Mouse (Mus musculus): ENCODE measurements around the gene Abhd12b.
"Not testable (repeated sequence)": the region's sequence is repeated elsewhere in the genome, so short reads cannot be mapped to it uniquely, and the experiment has no call there.

Gene Abhd12b

DNA sequence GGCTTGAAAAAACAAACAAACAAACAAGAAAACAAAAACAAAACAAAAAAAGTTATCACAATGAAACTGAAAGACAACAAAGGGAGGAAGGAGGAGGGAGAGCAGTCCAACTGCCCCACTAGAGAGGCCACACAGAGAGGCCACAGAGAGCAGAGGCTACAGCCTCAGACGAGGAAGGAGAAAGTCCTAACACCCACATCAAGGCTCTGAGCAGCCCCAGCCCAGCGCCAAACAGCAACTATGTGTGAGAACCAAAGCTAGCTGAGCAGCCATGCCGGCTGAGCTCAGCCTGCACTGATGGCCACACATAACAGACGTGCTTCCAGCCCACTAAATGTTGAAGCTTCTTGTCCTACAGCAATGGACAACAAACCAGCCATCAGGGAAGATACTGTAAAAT lies 14.1 kb upstream of the Abhd12b start:
- no peak for DNase-seq (ENCODE audit: low spot score)

DNA sequence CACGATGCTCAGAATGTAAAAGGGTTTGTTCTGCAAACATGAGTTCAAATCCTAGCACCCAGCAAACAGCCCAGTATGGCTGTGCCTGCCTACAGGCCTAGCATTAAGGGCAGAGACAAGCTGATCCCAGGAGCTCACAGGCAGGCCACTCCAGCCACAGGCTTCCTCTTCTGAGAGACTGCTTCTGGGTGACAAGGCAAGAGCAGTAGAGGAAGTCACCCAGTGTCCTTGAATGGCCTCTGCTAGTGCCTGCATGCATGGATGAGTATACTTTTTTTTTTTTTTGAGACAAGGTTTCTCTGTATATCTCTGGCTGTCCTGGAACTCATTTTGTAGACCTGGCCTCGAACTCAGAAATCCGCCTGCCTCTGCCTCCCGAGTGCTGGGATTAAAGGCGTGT lies 13.4 kb upstream of the Abhd12b start:
- DNase-seq (ENCODE audit: low spot score) = peak; percentile 18

DNA sequence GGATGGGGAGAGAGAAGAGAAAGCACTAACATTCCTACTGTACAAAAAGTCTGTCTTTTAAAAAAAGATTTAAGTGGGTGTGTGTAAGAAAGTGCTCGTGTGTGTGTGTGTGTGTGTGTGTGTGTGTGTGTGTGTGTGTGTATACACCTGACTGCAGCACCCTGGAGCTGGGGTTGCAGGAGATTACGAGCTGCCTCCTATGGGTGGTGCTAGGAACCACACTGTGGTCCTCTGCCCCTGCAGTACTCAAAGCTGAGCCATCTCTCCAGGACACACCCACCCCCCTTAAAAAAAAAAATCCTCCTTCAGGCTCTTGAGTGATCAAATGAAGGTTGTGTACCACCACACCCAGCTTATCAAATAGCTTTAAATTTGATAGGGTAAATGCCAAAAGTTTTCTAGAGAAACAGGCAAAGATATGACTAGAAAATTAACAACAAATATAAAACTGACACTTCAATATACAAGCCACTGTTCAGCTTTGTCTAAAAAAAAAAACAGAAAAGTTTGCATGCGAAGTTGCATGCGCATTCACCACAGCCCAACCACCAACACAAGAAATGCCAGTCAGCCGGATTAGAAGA lies 12.9 kb upstream of the Abhd12b start:
- no peak for DNase-seq (ENCODE audit: low spot score)

DNA sequence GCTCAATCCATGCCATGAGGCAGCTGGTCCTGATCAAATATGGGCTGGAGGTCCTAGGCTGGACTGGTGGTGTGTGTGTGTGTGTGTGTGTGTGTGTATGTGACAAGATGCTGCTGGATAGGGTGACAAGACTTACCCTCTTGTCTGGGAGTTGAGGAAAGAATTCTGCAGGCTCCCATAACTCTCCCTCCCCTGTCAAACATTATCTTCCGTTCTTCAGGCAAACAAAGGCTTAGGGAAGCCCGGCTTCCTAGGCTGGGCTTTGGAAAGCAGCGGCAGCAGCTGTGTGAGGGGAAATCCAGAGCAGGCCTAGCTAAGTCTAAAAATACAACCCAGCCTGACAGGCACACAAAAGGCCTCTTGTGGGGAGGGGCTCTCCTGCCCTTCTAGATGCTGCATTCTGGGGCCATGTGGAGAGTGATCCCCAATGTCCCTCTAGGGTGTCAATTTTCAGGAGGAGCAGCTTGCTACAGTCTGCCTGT lies 9.8 kb upstream of the Abhd12b start:
- DNase-seq (ENCODE audit: low spot score) = not testable (repeated sequence)

- DNase-seq (ENCODE audit: low spot score) = peak; percentile 72
Measured at GRCm38 (mm10) chr12:70144637-70145448, 9.1 kb upstream of the Abhd12b start.

- DNase-seq (ENCODE audit: low spot score) = no peak
Measured at GRCm38 (mm10) chr12:70145586-70145985, 8.4 kb upstream of the Abhd12b start.

DNA sequence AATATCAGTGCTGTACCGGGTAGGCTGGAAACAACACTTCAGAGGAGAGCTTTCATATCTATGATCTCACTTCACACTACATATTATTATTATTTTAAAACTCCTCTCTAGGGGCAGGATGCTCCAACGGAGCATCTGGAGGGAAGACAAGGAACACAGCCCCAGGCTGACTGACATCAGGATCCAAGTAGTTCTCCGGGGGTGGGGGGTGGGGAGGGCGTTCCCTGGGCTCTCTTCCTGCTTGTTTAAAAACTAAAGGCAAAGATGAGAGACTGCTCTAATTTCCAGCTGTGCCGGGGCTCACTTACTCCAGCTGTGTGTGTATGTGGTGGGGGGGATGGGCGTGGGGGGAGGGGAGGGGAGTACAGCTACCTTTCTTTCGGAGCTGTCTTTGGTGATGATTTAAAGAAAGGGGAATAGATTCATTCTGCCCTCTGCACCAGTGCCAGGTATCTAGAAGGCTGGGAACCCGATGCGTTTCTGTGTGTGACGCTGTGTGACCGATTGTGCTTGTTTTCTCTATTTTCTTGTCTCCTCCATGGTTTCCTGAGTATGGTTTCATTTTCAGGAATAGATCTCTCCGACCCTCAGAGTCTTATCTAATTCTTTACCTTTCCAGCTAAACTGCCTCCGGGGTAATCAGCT lies 5.8 kb upstream of the Abhd12b start:
- DNase-seq (ENCODE audit: low spot score) = no peak

DNA sequence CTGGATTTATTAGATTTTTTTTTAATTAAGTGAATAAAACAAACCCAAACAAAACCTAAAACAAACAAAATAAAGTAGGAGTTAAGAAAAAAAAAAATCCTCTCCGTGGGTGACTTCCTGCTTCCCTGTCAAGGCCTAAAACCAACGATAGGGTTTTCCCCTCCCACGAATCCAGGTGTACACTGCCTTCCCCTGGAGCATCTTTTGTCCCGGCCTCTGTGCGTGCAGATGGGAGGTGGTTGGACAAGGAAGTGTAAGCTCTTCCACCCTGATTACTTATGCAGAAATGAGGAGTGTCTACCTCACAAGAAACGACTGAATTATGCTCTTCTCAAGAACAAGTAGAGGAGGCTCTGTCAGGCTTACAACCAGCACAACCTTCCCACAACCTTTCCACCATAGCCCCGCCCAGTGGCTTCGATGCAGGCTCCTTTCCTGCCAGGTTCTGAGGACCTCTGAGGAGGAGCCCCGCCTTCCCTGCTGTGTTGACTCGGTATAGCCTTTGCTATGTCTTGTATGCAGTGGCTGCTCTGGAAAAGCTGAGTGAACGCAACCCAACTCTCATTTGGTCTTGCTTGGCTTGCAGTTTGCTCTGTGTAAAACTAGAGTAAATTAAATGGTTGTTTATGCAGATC lies 5.2 kb upstream of the Abhd12b start:
- DNase-seq (ENCODE audit: low spot score) = peak; percentile 32

DNA sequence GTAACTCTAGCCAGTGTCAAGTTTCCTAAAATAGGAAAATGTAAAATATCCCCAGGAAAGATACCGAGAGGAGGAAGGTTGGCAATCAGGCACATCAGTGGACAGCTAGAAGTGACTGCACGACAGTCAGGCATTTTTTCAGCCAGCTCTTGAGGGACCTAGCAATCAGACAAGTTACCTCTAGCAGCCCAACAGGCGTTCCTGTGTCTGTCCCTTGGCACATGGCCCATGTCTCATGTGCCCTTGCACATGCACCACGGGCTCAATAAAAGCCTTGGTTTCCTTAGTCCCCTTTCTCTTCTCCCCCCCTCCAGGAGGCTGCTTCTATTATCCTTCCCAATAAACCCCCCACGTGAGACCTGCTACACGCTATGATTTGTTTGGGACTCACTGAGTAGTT lies 2.3 kb downstream of the Abhd12b start:
- no peak for DNase-seq (ENCODE audit: low spot score)

DNA sequence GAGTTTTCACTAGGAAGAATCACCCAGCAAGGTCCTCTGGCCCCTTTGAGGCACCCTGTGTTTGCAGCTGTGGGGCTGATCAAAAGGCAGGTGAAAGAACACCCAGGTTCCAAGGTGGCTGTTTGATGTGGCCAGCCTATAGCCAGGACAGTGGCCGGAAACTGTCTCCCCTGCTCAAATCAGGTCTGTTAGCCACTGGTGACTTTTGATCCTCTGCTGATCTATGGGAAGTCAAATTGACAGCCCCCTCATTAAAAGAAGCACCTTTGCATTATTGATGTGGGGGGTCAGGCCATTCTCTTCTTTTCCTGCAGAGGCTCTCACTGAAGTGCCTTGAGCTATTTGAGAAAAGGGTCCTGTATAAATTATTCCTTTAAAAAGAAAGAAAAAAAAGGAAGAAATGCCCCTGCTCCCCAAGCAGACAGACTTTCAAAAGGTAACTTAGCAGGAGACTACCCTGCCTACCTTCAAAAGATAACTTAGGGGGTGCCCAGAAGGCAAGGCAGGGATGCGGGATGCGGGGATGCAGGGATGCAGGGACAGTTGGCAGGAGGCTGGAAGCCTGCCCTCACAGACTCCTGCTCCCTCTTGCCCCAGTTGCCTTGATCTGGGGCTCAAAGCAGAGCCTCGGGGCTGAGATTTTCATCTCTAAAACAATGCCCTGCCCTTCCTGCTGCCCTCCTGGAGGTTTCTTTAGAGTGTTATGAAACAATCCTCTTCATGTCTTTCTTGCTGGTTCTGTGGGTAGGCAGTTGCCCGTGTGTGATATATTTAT lies 3.5 kb downstream of the Abhd12b start:
- no peak for DNase-seq (ENCODE audit: low spot score)

GRCm38 (mm10) chr12:70161057-70161456 lies 7.1 kb downstream of the Abhd12b start:
- DNase-seq (ENCODE audit: low spot score) = no peak

- no peak for DNase-seq (ENCODE audit: low spot score)
Measured at GRCm38 (mm10) chr12:70164741-70165140, 10.8 kb downstream of the Abhd12b start.

DNA sequence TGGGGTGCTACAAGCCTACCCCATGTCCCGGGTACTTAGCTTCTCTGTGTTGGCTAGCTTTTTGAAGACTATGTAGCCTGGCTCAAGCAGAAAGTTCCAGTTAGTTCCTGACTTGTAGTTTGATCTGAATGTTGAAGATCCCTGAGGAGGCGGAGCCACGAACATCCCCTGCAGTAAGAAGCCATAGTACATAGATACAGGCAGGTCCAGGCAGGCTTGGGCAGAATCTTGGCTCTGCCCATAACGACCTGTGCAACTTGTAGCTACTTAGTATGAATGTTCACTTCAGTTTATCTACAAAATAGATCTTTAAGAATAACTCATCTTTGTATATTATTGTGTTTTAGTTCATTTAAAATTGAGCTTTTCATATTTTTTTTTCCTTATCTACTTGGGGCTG lies 14.0 kb downstream of the Abhd12b start:
- DNase-seq (ENCODE audit: low spot score) = no peak

- DNase-seq (ENCODE audit: low spot score) = no peak
Measured at GRCm38 (mm10) chr12:70169969-70170368, 16.0 kb downstream of the Abhd12b start.

DNA sequence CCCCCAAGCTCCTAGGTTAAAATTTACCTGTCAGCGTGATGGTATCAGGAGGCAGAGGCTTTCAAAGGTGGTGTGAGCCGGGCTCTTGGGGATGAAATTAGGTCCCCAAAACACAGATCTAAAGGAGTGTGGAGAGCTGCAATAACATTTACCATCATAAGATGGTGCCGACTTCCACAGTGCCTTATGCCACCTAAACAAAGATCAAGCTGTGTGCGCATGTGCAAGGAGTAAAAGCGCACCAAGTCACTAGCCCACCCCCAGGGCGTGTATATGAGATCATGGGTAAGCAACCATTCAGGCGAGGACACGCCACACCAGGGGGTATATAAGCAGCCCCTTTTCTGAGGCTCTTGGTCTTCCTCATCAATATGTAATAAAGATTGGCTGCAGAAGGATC lies 29.6 kb downstream of the Abhd12b start:
- not testable (repeated sequence) for DNase-seq (ENCODE audit: low spot score)

DNA sequence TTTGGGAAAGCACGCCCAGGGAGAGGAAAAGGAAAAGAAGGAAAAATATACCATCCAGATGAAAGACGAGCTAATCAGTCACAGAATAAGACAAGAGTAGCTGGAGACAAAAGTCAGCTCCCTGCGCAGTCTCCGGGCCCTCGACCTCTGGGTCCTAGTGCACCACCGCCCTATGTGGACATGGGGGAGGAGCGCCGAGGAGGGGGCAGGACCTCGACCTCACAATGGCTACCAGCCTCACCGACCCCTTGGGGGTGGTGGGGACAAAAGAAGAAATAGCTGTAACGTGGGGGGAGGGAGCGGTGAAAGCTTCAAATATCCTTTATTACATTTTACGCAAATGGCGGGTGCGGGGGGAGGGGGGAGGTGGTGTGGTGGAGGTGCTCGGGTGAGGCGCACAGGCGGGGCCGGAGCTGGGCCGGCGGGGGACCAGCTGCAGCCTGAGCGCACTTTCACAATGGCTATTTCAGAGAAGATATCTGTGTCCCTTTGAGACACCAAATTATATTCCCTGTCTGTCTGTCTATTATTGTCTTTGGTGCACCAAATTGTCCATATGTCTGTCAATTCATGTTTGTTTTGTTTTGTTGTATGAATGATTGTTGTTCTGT lies 30.3 kb downstream of the Abhd12b start:
- DNase-seq (ENCODE audit: low spot score) = no peak

- DNase-seq (ENCODE audit: low spot score) = no peak
Measured at GRCm38 (mm10) chr12:70192267-70192727, 38.4 kb downstream of the Abhd12b start.

DNA sequence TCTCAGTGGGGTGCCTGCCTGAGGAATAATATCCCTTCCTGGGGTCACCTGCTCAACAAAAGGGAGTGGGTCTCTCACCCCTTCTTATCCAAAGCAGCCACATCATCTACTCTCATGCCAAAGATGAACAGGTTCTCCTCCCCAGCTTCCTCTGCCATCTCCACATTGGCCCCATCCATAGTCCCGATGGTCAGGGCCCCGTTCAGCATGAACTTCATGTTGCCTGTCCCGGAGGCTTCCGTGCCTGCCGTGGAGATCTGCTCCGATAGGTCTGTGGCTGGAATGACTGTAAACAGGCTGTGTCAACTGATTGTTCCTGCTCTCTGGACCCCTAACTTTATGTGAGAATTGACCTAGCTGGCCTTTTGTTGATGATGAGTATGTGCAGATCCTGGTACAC lies 41.5 kb downstream of the Abhd12b start:
- no peak for DNase-seq (ENCODE audit: low spot score)

DNA sequence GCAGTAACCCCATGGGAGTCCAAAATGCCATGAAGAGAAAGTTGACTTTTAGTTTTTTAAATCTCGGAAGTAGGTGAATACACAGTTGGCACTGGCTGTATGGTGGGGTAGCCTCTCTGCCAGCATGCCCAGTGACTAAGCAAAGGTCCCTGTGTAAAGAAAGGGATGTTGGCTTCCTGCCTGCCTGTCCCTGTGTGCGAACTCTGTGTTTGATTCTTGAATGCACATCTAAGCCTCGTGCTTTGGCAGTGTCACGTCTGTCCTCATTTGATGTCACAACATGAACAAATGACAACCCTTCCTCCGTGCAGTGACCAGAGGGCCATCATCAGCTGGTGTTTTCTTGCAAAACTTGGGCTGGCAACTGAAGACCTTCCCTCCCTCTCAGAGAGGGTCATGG lies 42.4 kb downstream of the Abhd12b start:
- no peak for DNase-seq (ENCODE audit: low spot score)

GRCm38 (mm10) chr12:70201926-70202529 lies 48.1 kb downstream of the Abhd12b start:
- no peak for DNase-seq (ENCODE audit: low spot score)

GRCm38 (mm10) chr12:70204433-70204832 lies 50.5 kb downstream of the Abhd12b start:
- no peak for DNase-seq (ENCODE audit: low spot score)
